In the genomic region with DNA sequence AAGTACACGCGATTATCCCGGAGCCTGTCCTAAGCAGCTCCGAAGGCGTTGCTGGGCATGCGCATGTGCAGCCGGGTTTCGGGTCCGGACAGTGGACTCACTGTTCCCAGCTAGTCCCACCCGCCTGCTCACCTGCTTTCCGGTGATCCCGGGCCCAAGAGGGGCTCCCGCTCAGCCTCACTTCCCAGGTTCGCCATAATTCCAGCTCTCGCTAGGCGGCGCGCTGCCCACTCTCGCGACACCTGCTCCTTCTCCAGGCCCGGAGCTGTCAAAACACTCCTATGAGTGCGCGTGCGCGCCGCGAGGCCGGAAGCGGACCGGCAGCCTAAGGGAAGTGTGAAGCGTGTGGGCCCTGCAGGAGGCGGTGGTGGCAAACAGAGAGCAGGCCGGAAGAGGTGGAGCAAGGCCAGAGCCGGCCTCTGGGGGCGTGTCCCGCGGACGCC, we compare ENCODE assay signal across 8 mouse cellular contexts. TPM values are rescaled to one million over a fixed set of nuclear protein-coding genes. Genes with fewer than 3 reads are reported as not detected.
A peak's percentile ranks its signal among the peaks of the same experiment; 100 is the strongest.
DNase-seq lines count a peak whose midpoint lies in the region; ATAC-seq and TF ChIP-seq lines count a peak whose summit lies in the region.
"Not testable (repeated sequence)": the region's sequence is repeated elsewhere in the genome, so short reads cannot be mapped to it uniquely, and the experiment has no call there.

No protein-coding gene starts in this region.

- not testable (repeated sequence) for H3K27ac ChIP-seq in cortical plate, adult 2 months (ENCODE audit: insufficient read depth, low read length)

- not testable (repeated sequence) for H3K4me1 ChIP-seq in cortical plate, adult 2 months (ENCODE audit: control insufficient read depth, insufficient read depth, low read length)

- peak; percentile 38 for TF ChIP-seq CTCF in cortical plate, adult 2 months (IDR thresholded peaks at IDR 0.05; ENCODE audit: extremely low read depth, insufficient read depth, low read length)

- DNase-seq in gastrocnemius, postnatal 10 days: peak; percentile 95
- peak; percentile 98 for DNase-seq in induced T-regulatory cell, adult 2 months (ENCODE audit: low read depth)
- peak; percentile 98 to 99 for DNase-seq in left cerebral cortex, adult 9 months (ENCODE audit: low spot score in 2 of 2)
- DNase-seq in right cerebral cortex, postnatal 14 days: peak; percentile 98
- DNase-seq in urinary bladder, postnatal 36 days (ENCODE audit: low spot score in 2 of 2): peak; percentile 93 to 98

- H3K4me3 ChIP-seq in cortical plate, adult 2 months (ENCODE audit: insufficient read depth, low read length): peak overlapping the region; percentile 54

- TF ChIP-seq POLR2A in cortical plate, adult 2 months (IDR thresholded peaks at IDR 0.05; ENCODE audit: extremely low read depth, insufficient read depth, low read length): not testable (repeated sequence)

- peak; percentile 98 for ATAC-seq in activated CD4-positive, CD25-positive, alpha-beta regulatory T cell, adult 4 months
- peak; percentile 95 for ATAC-seq in megakaryocyte progenitor cell, adult 5-6 weeks (replicated peaks; ENCODE audit: poor library complexity)

RNA-seq across cellular contexts. Expression of a gene that starts 8.5 kb away (rescaled TPM):
- under 1 TPM; 0.49 to 0.88 TPM for polyA plus RNA-seq in activated CD4-positive, CD25-positive, alpha-beta regulatory T cell, adult 4 months (2017; shearing (Covaris generic))
- 0.06 and 0.11 TPM in 2 replicates for polyA plus RNA-seq in cortical plate, adult 2 months (2012; rRNA removed)
- under 1 TPM in 1 of 2 experiments, not detected in 1; 0.18 TPM for total RNA-seq in gastrocnemius, postnatal 10 days (2021)
- not detected in 2 replicates for total RNA-seq in megakaryocyte progenitor cell, adult 5-6 weeks (2015)
- total RNA-seq in megakaryocyte progenitor cell, adult 5-6 weeks (2017): not detected in 2 replicates

RNA-seq across cellular contexts. Expression of a gene that starts 47.1 kb away (rescaled TPM):
- 10 to 100 TPM; 14.3 to 15.8 TPM for polyA plus RNA-seq in activated CD4-positive, CD25-positive, alpha-beta regulatory T cell, adult 4 months (2017; shearing (Covaris generic))
- polyA plus RNA-seq in cortical plate, adult 2 months (2012; rRNA removed): 19.4 and 20.2 TPM in 2 replicates
- 10 to 100 TPM; 11.0 to 11.6 TPM for total RNA-seq in gastrocnemius, postnatal 10 days (2021)
- total RNA-seq in megakaryocyte progenitor cell, adult 5-6 weeks (2015): 4.7 and 6.5 TPM in 2 replicates
- total RNA-seq in megakaryocyte progenitor cell, adult 5-6 weeks (2017): 3.9 and 7.4 TPM in 2 replicates

RNA-seq across cellular contexts. Expression of a gene that starts 47.2 kb away (rescaled TPM):
- 10 to 100 TPM; 12.7 to 16.5 TPM for polyA plus RNA-seq in activated CD4-positive, CD25-positive, alpha-beta regulatory T cell, adult 4 months (2017; shearing (Covaris generic))
- 10.1 and 12.4 TPM in 2 replicates for polyA plus RNA-seq in cortical plate, adult 2 months (2012; rRNA removed)
- total RNA-seq in gastrocnemius, postnatal 10 days (2021): 10 to 100 TPM; 12.1 to 12.4 TPM
- total RNA-seq in megakaryocyte progenitor cell, adult 5-6 weeks (2015): 9.2 and 12.9 TPM in 2 replicates
- 4.2 and 6.5 TPM in 2 replicates for total RNA-seq in megakaryocyte progenitor cell, adult 5-6 weeks (2017)

RNA-seq across cellular contexts. Expression of a gene that starts 55.8 kb away (rescaled TPM):
- 10 to 100 TPM; 20.0 to 24.7 TPM for polyA plus RNA-seq in activated CD4-positive, CD25-positive, alpha-beta regulatory T cell, adult 4 months (2017; shearing (Covaris generic))
- 21.8 and 23.0 TPM in 2 replicates for polyA plus RNA-seq in cortical plate, adult 2 months (2012; rRNA removed)
- 10 to 100 TPM; 57.5 to 67.2 TPM for total RNA-seq in gastrocnemius, postnatal 10 days (2021)
- total RNA-seq in megakaryocyte progenitor cell, adult 5-6 weeks (2015): 24.0 and 28.6 TPM in 2 replicates
- 33.5 and 43.6 TPM in 2 replicates for total RNA-seq in megakaryocyte progenitor cell, adult 5-6 weeks (2017)
